Mouse (Mus musculus): Measurements from ENCODE around the gene Atp6v1e1. TPM values are rescaled to one million over a fixed set of nuclear protein-coding genes. Genes with fewer than 3 reads are reported as not detected.

Atp6v1e1 gene
- polyA plus RNA-seq, 1 experiment from 2014 or later = 158 TPM

DNA sequence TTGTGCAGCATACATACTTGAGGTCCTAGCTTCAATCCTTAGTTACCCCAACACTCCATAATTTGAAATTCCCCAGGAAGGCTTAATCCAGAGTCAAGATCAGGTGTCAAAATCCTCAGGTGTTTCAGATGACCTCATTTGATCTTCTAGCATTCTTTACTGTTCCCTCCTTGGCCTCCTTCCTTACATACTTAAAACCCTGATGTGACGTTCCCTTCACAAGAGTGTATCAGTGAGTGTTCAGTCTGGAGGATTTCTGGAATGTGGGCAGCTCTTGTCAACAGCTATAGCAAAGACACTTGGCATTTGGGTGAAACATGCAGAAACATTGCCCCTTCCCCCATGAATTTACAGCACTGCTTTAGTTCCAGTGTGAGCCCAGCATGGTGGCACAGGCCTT, 52.6 kb downstream of the Atp6v1e1 start:
- Histone ChIP-seq H3K9ac (no peak overlapping the region), H3K9me3 (replicated peaks) (no peaks in the 10 kb centered on the region), H3K4me2 (no peak overlapping the region), H3K27me3 (no peaks in the 10 kb centered on the region), H3K4me3 (replicated peaks) (no peak overlapping the region), H3K36me3 (peaks cover 27% of the 10 kb centered on the region), H3K27ac (no peak overlapping the region), H3K4me1 (replicated peaks) (no peaks in the 10 kb centered on the region)
- no peak for DNase-seq
- 79% methylated on average over 1 of the region's 1 CpGs for WGBS (ENCODE audit: insufficient replicate concordance)
- no peak for ATAC-seq (ENCODE audit: low read depth)

DNA sequence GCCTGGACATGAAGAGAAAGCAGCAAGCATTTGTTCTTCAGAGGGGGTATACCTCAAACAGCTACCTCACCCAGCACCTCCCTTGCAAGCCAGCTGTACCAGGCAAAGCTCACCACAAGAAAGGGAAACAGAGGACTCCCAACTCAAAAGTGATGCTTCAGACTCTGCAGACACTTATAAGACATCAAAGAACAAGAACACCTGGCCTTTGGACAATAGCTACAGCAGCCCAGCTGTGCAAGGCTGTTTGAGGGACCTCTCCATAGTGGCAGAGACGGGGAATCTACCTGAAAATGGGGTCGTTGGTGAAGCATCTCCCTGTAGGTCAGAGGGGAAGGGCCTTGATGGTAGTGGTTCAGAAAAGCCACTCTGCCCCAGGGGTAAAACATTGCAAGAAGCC, 61.4 kb downstream of the Atp6v1e1 start:
- no peak overlapping the region for H3K27ac ChIP-seq
- H3K9ac ChIP-seq = no peak overlapping the region
- 85% methylated on average over 2 of the region's 2 CpGs for WGBS (ENCODE audit: insufficient replicate concordance)
- no peak overlapping the region for H3K4me3 ChIP-seq (replicated peaks)
- no peaks in the 10 kb centered on the region for H3K27me3 ChIP-seq
- no peak for DNase-seq
- H3K4me1 ChIP-seq (replicated peaks) = no peaks in the 10 kb centered on the region
- peaks cover 69% of the 10 kb centered on the region for H3K36me3 ChIP-seq
- H3K4me2 ChIP-seq = no peak overlapping the region
- H3K9me3 ChIP-seq (replicated peaks) = no peaks in the 10 kb centered on the region
- no peak for ATAC-seq (ENCODE audit: low read depth)

GRCm38 (mm10) chr6:120746416-120746815, 76.2 kb downstream of the Atp6v1e1 start:
- no peaks in the 10 kb centered on the region for H3K27me3 ChIP-seq
- ATAC-seq (ENCODE audit: low read depth) = no peak
- peaks cover 4% of the 10 kb centered on the region for H3K36me3 ChIP-seq
- DNase-seq = no peak
- WGBS (ENCODE audit: insufficient replicate concordance) = 80% methylated on average over 2 of the region's 2 CpGs
- H3K27ac ChIP-seq = no peak overlapping the region
- H3K4me3 ChIP-seq (replicated peaks) = no peak overlapping the region
- no peaks in the 10 kb centered on the region for H3K4me1 ChIP-seq (replicated peaks)
- H3K9ac ChIP-seq = no peak overlapping the region
- no peak overlapping the region for H3K4me2 ChIP-seq
- H3K9me3 ChIP-seq (replicated peaks) = no peaks in the 10 kb centered on the region

Small RNA genes lying within 50 kb of the gene (microRNA-seq; reads per million reads assigned to microRNA genes)
- not detected for gene Gm25193

Other genes with a start within 250 kb of the Atp6v1e1 start
- 5.0 and 5.5 TPM in 2 replicates for gene Cecr2, start 156.4 kb downstream of the Atp6v1e1 start, polyA plus RNA-seq (2015; fragmentation: Nextera tagmentation; extraction: Ambion mirVana)
- gene Slc25a18, start 49.2 kb downstream of the Atp6v1e1 start, polyA plus RNA-seq (2015; fragmentation: Nextera tagmentation; extraction: Ambion mirVana) = 0.07 and 0.09 TPM in 2 replicates
- 37.7 and 44.1 TPM in 2 replicates for gene Bcl2l13, start 13.4 kb upstream of the Atp6v1e1 start, polyA plus RNA-seq (2015; fragmentation: Nextera tagmentation; extraction: Ambion mirVana)
- gene Bid, start 94.1 kb upstream of the Atp6v1e1 start, polyA plus RNA-seq (2015; fragmentation: Nextera tagmentation; extraction: Ambion mirVana) = 27.9 and 28.4 TPM in 2 replicates

Data from liver, embryonic 13.5 days (tissue).